Mouse (Mus musculus) testis, adult 2 months (tissue): ENCODE results near the gene Scg5.

Experiments used
- CTCF ChIP-seq: fragments of 200-500 bp; IDR thresholded peaks from 2 replicates; pipeline ENCODE4 v1.5.1; 2012; ENCODE audit warnings: low read depth, mild to moderate bottlenecking, inconsistent platforms, low read length, moderate library complexity; ENCODE audit not compliant: control insufficient read depth, insufficient read depth, insufficient replicate concordance
- POLR2A ChIP-seq: fragments of 200-500 bp; IDR thresholded peaks from 2 replicates; pipeline ENCODE4 v1.6.1; 2012; ENCODE audit warnings: low read depth, mild to moderate bottlenecking, inconsistent platforms, low read length, moderate library complexity; ENCODE audit not compliant: control insufficient read depth

- no peak for TF ChIP-seq POLR2A
- no peak for TF ChIP-seq CTCF
Observed at GRCm38 (mm10) chr2:113835219-113835618, 6.3 kb upstream of the Scg5 start.
